Mouse (Mus musculus): Measurements from ENCODE around the gene Syne2. TPM values are rescaled to one million over a fixed set of nuclear protein-coding genes. Genes with fewer than 3 reads are reported as not detected.

The Syne2 gene
- polyA plus RNA-seq, 1 experiment: 14.3 TPM

DNA sequence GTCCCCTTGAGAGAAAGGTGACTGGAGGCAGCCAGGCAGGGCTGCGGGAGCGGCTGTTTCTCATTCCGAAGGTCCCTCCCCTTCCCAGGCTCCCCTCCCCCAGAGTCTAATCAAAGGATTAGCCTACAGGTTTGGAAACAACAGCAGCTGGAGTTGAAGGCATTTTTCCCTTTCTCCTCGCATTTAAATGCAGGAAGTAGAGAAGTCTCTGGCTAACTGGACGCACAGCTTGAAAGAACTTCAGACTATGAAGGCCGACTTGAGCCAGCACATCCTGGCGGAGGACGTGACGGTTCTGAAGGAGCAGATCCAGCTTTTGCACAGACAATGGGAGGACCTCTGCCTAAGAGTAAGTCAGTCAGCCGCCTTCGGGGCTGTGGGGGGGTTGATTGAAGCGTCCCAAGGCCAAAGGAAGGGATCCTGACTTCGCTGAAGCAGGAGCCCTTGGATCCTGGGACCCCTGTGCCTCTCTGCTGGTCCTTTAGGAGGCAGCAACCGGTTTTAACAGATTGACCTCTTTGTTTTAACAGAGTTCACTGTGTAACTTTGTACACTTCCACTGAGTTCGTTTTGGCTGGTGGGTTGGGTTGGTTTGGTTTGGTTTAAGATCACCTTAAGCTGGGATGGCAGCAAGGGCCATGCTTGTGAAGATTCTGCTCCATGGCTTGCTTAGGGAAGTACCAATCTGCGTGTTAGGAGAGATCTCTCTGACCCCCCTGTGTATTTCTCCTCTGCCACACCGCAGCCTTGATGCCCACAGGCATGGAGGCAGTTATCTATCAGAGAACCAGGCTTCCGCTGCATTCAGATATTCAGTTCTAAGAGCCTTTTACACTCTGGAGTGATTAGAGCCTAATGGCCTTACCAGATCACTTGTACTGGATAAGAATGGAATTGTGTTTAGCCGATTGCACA is 254.3 kb downstream of the Syne2 start:
- 85% methylated on average over 19 of the region's 19 CpGs for WGBS
- DNase-seq (ENCODE audit: low read depth in 1 of 2, low spot score in 2 of 2): no peak
- Histone ChIP-seq H3K4me3 (ENCODE audit: extremely low read depth, insufficient read depth, insufficient read length) (no peak overlapping the region), H3K27ac (ENCODE audit: insufficient read depth, low read length) (no peak overlapping the region), H3K27me3 (ENCODE audit: control insufficient read depth, insufficient read depth, low read length) (no peaks in the 10 kb centered on the region), H3K4me1 (ENCODE audit: control insufficient read depth, insufficient read depth, insufficient read length) (no peaks in the 10 kb centered on the region), H3K36me3 (ENCODE audit: control insufficient read depth, insufficient read depth, low read length) (no peaks in the 10 kb centered on the region)
- TF ChIP-seq CTCF (IDR thresholded peaks at IDR 0.05; ENCODE audit: extremely low read depth, insufficient read depth, insufficient read length, insufficient replicate concordance) (no peak), POLR2A (IDR thresholded peaks at IDR 0.05; ENCODE audit: low read depth, low read length) (no peak)

GRCm38 (mm10) chr12:76073066-76073826 is 255.3 kb downstream of the Syne2 start:
- no peak overlapping the region for H3K27ac ChIP-seq (ENCODE audit: insufficient read depth, low read length)
- H3K4me1 ChIP-seq (ENCODE audit: control insufficient read depth, insufficient read depth, insufficient read length): no peaks in the 10 kb centered on the region
- H3K27me3 ChIP-seq (ENCODE audit: control insufficient read depth, insufficient read depth, low read length): no peaks in the 10 kb centered on the region
- no peak for DNase-seq (ENCODE audit: low read depth in 1 of 2, low spot score in 2 of 2)
- 78% methylated on average over 13 of the region's 13 CpGs for whole genome bisulfite sequencing
- no peaks in the 10 kb centered on the region for H3K36me3 ChIP-seq (ENCODE audit: control insufficient read depth, insufficient read depth, low read length)
- no peak overlapping the region for H3K4me3 ChIP-seq (ENCODE audit: extremely low read depth, insufficient read depth, insufficient read length)
- TF ChIP-seq CTCF (IDR thresholded peaks at IDR 0.05; ENCODE audit: extremely low read depth, insufficient read depth, insufficient read length, insufficient replicate concordance) (no peak), POLR2A (IDR thresholded peaks at IDR 0.05; ENCODE audit: low read depth, low read length) (no peak)

DNA sequence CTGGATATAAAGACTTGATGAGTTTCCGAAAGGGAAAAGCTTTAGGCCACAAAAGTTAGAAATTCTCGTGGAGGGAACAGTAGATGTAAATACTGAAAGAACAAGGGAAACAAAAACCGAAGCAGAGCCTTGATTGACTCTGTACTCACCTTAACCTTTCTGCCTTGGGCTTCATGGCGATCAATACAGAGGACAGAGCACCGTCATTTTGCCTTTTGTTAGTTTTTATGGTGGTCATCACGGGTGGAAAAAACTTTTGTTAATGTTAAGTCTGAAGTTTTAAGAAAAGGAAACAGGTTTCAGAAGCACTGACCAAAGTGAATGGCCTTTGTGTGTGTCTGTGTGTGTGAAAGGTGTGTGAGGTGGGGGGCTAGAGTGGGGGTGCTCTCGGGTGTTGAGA is 256.0 kb downstream of the Syne2 start:
- Histone ChIP-seq H3K36me3 (ENCODE audit: control insufficient read depth, insufficient read depth, low read length) (no peaks in the 10 kb centered on the region), H3K4me3 (ENCODE audit: extremely low read depth, insufficient read depth, insufficient read length) (no peak overlapping the region), H3K4me1 (ENCODE audit: control insufficient read depth, insufficient read depth, insufficient read length) (no peaks in the 10 kb centered on the region), H3K27me3 (ENCODE audit: control insufficient read depth, insufficient read depth, low read length) (no peaks in the 10 kb centered on the region), H3K27ac (ENCODE audit: insufficient read depth, low read length) (no peak overlapping the region)
- DNase-seq (ENCODE audit: low read depth in 1 of 2, low spot score in 2 of 2): no peak
- 90% methylated on average over 7 of the region's 7 CpGs for WGBS
- no peak for TF ChIP-seq POLR2A (IDR thresholded peaks at IDR 0.05; ENCODE audit: low read depth, low read length)

- DNase-seq (ENCODE audit: low read depth in 1 of 2, low spot score in 2 of 2): no peak
- H3K27me3 ChIP-seq (ENCODE audit: control insufficient read depth, insufficient read depth, low read length): no peaks in the 10 kb centered on the region
- H3K27ac ChIP-seq (ENCODE audit: insufficient read depth, low read length): no peak overlapping the region
- WGBS: 83% methylated on average over 14 of the region's 14 CpGs
- H3K36me3 ChIP-seq (ENCODE audit: control insufficient read depth, insufficient read depth, low read length): no peaks in the 10 kb centered on the region
- peaks cover 2% of the 10 kb centered on the region; the same call in 1 of the 2 replicates for H3K4me1 ChIP-seq (ENCODE audit: control insufficient read depth, insufficient read depth, insufficient read length)
- TF ChIP-seq CTCF (IDR thresholded peaks at IDR 0.05; ENCODE audit: extremely low read depth, insufficient read depth, insufficient read length, insufficient replicate concordance): no peak
- no peak for TF ChIP-seq POLR2A (IDR thresholded peaks at IDR 0.05; ENCODE audit: low read depth, low read length)
- H3K4me3 ChIP-seq (ENCODE audit: extremely low read depth, insufficient read depth, insufficient read length): no peak overlapping the region
Observed at GRCm38 (mm10) chr12:76080876-76081556, 263.1 kb downstream of the Syne2 start.

GRCm38 (mm10) chr12:76081557-76082211 is 263.8 kb downstream of the Syne2 start:
- Histone ChIP-seq H3K4me3 (ENCODE audit: extremely low read depth, insufficient read depth, insufficient read length) (no peak overlapping the region), H3K36me3 (ENCODE audit: control insufficient read depth, insufficient read depth, low read length) (no peaks in the 10 kb centered on the region), H3K4me1 (ENCODE audit: control insufficient read depth, insufficient read depth, insufficient read length) (peaks cover 6% of the 10 kb centered on the region; the same call in 1 of the 2 replicates), H3K27me3 (ENCODE audit: control insufficient read depth, insufficient read depth, low read length) (no peaks in the 10 kb centered on the region), H3K27ac (ENCODE audit: insufficient read depth, low read length) (no peak overlapping the region)
- no peak for DNase-seq (ENCODE audit: low read depth in 1 of 2, low spot score in 2 of 2)
- TF ChIP-seq POLR2A (IDR thresholded peaks at IDR 0.05; ENCODE audit: low read depth, low read length): no peak
- TF ChIP-seq CTCF (IDR thresholded peaks at IDR 0.05; ENCODE audit: extremely low read depth, insufficient read depth, insufficient read length, insufficient replicate concordance): no peak
- WGBS: 67% methylated on average over 22 of the region's 22 CpGs

DNA sequence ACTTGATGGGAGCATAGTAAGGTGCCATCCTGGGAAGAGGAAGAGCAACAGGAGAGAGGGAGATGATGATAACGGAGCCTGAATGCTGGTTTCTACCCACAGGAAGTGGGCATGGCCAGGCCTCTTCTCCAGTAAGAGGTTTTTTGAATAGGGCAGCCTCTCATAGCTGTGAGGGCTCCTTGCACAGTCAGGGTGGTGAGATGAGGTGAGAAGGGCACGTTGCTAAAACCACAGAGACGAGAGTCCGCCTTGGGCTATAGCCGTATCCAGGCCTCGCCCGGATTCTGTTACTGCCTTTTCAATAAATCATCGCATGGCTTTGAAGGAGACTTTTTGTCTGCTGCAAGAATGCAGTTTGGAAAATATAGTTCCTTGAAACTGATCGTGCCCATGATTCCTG is 267.1 kb downstream of the Syne2 start:
- TF ChIP-seq POLR2A (IDR thresholded peaks at IDR 0.05; ENCODE audit: low read depth, low read length) (no peak), CTCF (IDR thresholded peaks at IDR 0.05; ENCODE audit: extremely low read depth, insufficient read depth, insufficient read length, insufficient replicate concordance) (no peak)
- DNase-seq (ENCODE audit: low read depth in 1 of 2, low spot score in 2 of 2): no peak
- Histone ChIP-seq H3K4me3 (ENCODE audit: extremely low read depth, insufficient read depth, insufficient read length) (no peak overlapping the region), H3K36me3 (ENCODE audit: control insufficient read depth, insufficient read depth, low read length) (no peaks in the 10 kb centered on the region), H3K27ac (ENCODE audit: insufficient read depth, low read length) (no peak overlapping the region), H3K4me1 (ENCODE audit: control insufficient read depth, insufficient read depth, insufficient read length) (peaks cover 11% of the 10 kb centered on the region; the same call in 1 of the 2 replicates), H3K27me3 (ENCODE audit: control insufficient read depth, insufficient read depth, low read length) (no peaks in the 10 kb centered on the region)
- 36% methylated on average over 9 of the region's 9 CpGs for WGBS

All from spleen, adult 2 months (tissue).